Mouse (Mus musculus): ENCODE data around the gene Clip3.
A peak's percentile ranks its signal among the peaks of the same experiment; 100 is the strongest.

The Clip3 gene

DNA sequence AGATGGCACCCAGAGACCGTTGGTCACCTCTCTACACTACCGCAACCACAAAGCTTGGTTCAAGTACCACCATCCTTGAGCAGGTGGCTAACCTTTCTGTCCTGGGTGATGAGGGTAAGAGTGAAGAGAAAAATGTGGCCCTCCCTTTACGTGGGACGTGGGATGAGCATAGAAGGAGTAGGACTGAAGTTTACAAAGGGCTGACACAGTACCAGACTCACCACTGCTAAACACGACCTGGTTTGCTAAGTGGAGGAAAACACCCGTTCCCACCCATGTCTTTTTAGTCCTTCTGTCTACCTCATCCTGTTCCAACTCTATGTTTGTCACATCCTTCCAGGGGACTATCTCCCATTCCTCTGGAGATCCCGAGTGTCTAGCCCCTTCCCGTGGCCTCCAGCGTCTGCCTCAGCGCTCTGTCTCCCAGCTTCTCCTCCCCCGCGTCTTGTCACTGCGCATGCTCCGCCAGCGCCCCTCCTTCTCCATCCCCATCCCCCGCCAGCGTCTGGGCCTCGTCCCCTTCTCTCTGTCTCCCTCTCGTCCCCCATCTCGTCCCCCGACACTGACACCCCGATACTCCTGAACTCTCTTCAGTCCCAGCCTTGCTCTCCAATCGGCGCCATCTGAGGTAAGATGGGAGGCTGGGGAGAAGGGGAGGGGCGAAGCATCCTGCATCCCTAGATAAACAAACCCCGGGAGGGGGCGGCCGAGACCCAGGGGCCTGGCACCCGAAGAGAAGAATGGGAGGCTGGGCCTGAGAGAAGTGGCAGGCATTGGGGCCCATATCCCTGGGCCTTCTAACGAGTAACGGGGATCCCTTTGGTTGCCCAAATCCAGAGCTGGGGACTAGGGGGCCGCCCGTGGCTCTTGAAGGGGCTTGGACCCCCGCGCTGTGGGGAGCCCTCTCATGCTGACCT is at the start of gene Clip3:
Clip3 (plus strand) TSS at position 514 of the 917 bp plus-strand sequence.
- peak; percentile 81 for DNase-seq (ENCODE audit: low spot score)

DNA sequence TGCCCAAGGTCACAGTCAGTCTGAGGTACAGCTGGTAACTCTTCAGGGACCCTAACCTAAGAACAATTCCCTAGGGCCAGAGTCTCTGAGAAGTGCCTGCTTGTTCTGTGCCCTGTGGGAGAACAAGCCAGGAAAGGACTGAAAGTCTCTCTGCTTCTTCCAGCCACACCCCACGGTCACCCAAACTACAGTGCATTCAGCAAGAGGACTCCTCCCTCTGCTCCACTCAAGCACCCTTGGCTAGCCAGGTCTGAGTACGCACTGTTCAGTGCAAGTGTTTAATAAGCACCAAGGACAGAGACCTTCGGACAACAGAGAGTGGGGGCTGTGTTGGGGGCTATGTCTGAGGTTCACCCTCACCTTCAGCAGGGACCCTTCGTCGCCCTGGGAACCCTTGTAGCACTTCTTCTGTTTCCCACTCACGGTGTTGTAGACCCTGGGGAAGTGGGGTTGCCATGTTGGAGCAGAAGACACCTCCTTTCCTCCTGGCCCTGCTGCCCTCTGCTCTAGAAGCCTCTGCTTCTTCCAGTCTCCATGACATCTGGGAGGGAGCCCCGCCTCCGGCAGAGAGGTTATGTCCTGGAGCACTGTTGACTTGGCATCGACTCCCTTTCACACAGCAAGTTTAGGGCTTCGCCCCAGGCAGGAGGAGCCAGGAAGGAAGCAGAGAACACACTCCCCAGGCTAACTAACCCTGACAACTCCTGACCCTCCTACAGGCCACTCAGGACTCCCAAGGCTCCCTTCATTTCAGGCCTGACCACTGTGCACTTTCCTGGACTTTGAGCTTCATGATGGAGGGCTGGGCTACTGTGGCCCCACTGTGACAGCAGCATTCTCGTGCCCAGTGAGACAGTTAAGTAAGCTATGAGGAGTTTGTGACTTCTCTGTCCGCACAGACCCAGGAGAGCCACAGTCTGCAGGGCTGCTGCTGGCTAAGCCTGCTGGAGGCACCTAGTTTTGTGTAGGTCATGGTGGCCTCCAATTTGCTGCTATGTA is 39.3 kb upstream of the Clip3 start:
- no peak for DNase-seq (ENCODE audit: low spot score)

DNA sequence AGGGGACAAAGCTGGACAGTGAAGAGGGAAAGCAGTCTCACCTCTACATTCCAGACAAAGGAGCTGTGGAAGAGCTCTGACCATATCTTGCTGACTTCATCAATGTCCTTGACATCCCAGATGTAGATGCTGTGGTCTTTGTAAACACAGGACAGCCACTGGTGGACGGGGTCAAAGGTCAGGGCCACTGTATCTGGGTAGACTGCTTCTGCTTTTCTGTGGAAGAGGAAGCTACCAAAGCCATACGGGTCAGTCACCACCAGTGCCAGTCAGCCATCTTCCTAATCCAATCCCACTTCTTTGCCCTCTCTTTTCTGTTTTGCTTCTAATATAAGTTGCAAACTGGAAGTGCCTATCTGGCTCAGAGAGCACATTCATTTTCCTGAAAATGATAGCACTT is 26.5 kb upstream of the Clip3 start:
- DNase-seq (ENCODE audit: low spot score): no peak

GRCm38 (mm10) chr7:30265531-30265930 is 26.0 kb upstream of the Clip3 start:
- no peak for DNase-seq (ENCODE audit: low spot score)

- DNase-seq (ENCODE audit: low spot score): no peak
These were observed 25.6 kb upstream of the Clip3 start for GRCm38 (mm10) chr7:30265935-30266334.

GRCm38 (mm10) chr7:30266780-30267179 is 24.7 kb upstream of the Clip3 start:
- DNase-seq (ENCODE audit: low spot score): no peak

GRCm38 (mm10) chr7:30269641-30270040 is 21.9 kb upstream of the Clip3 start:
- DNase-seq (ENCODE audit: low spot score): no peak

DNA sequence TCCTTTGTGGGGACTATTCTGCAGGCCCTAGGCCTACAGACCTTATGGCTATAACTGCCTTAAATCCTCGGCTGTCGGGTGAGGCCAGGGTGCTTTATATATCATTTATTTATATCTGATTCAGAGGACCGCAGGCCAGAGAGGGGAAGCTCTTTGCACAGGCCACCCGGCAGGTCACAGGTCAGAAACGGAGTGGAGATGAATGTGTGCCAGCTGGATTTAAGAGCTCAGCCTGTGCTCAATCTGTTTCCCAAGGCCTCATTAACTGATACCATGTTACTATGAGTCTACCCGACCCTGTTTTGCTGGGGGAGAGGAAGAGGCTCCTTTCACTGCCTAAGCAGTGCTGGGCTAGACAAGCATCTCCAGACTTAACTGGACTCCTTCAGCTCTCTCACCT is 17.1 kb upstream of the Clip3 start:
- DNase-seq (ENCODE audit: low spot score): no peak

DNA sequence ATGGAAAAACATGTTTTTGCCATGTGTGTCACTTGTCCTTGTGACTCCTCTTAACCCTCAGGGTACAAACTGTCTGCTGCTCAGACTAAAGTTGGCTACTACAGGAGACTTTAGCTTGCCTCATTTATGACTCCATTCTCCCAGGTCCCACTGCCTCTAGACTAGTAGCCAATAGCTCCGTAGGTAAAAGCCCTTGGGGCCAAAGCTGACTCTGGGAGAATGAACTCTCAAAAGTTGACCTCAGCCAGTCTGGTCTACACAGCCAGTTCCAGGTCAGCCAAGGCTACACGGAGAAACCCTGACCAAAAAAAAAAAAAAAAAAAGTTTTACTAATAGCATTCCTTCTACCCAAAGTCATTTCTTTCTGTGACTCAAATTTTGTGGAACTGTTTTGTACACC is 12.6 kb upstream of the Clip3 start:
- DNase-seq (ENCODE audit: low spot score): no peak

DNA sequence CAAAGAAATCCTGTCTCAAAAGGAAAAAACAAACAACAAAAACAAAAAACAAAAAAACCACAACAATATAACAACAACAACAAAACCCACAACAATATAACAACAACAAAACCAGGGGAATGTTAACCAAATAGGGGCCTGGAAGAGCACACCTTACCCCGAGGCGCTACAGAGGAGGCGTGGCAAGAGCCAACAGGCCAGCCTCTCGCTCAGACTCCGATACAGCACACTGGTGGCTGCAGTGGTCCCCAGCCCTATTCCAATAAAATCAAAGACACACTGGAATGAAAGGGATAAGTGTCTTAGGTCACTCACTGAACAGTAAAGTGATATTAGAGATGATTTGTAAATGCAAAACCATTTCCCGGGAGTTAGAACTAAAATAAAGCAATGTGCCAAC is 12.0 kb upstream of the Clip3 start:
- no peak for DNase-seq (ENCODE audit: low spot score)

DNA sequence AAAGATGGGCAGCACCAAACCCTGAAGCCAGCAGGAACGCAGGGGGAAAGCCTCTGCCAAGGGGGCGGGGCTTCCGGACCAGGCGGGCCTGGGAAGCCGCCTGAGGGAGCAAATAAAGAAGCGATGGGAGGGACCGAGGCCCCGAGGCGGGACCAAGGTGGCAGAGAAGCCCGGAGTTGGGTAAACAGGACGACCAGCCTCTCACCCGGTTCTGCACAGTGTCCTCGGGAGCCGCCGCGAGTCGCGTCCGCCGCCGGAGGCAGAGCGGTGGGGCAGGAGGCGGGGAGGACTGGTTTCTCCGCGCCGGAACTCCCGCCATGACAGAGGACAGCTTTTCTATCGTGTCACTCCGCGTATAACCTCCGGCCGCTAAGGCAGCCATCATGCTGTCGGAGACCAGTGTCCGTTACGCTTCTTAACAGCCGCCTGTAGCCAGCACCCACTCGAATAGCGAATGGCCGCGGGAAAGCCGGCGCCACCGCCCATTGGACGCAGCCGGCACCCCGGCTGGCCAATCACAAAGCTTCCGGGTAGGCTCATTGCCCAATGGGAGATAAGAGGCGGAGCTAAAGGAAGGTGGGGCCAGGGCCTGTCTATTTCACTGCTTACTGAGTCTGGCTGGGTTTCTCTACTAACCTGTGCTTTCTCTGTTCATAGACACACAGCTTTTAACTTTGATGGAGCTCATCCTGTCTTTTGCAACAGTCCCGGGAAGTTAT is 11.4 kb upstream of the Clip3 start, which contains the start of the genes Thap8 and Wdr62:
Thap8 (plus strand) TSS at position 144 of the 719 bp plus-strand sequence.
Wdr62 (minus strand) TSS at position 469 of the 719 bp plus-strand sequence.
- DNase-seq (ENCODE audit: low spot score): peak; percentile 82

DNA sequence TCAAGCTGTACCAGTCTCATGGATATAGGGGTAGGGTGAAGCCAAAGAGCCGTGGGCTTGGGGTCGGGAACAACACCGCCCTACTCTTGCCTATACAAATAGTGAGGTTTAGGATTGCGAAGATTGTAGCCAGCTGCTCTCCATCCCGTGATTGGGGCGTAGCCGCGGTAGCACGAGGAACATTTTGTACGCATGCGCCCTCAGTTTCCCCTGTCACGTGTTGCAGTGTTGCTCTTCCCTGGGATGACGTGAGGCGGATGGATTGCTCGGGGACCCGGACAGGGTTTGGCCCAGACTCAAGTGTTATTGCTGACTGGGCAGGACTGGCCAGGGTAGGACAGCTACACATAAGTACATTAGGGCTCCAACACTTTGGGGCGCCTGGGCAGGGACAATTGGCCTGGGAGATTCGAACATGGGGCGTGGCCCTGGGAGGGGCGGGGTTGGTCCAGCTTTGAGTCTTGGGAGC is 10.8 kb upstream of the Clip3 start:
- DNase-seq (ENCODE audit: low spot score): peak; percentile 86

GRCm38 (mm10) chr7:30281522-30281921 is 10.0 kb upstream of the Clip3 start:
- DNase-seq (ENCODE audit: low spot score): no peak

DNA sequence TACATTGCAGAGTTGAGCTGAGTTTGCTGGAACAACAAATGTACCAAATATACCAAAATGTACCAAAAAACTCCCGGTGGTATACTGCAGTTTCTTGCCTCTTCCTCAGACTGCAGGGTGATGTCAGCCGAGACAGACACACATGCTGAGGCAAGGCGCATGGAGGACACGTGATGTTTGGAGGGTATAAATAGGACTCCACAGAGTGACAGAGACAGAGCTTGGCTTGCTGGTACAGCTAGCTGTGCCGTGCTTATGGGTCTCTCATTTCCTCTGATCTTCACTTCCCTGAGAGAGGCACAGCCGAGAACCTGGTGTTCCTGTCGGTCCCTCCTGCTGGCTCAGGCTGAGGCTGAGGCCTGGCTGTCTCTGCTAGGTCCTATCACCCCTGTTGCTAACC is 8.8 kb upstream of the Clip3 start:
- no peak for DNase-seq (ENCODE audit: low spot score)

- DNase-seq (ENCODE audit: low spot score): no peak
These were observed 4.7 kb upstream of the Clip3 start for GRCm38 (mm10) chr7:30286701-30287410.

GRCm38 (mm10) chr7:30288046-30288445 is 3.5 kb upstream of the Clip3 start:
- no peak for DNase-seq (ENCODE audit: low spot score)

GRCm38 (mm10) chr7:30289071-30289713 is 2.3 kb upstream of the Clip3 start:
- DNase-seq (ENCODE audit: low spot score): no peak

DNA sequence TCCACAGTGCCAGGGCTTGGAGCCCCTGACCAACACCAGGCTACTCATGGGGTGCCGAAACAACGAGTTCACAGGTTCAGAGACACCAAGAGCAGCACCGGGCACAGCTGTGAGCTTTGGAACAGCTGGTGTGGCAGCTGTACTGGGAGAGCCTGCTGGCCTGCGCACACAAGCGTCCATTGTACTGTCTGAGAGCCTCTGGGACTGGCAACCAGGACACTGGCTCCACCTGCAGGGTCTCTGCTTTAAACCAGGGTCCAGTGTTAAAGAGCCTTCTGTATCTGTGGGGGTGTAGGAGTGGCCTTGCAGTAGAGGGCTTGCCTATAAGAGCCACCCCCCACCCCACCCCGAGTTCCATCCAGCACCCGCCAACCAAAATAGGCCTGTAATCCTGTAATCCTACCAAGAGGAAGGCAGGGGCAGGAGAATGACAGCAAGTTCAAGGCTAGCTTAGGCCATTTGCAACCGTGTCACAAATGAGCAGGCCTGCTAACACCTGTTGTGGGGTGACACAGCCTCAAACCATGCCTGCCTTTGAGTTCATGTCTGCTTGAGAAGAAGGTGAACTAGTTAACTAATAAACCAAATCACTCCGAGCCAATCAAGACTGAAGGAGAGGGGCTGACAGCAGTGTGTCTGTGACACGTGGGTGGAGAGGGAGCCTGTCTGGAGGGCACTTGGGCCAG is 1.7 kb upstream of the Clip3 start:
- DNase-seq (ENCODE audit: low spot score): no peak

- no peak for DNase-seq (ENCODE audit: low spot score)
These were observed 2.3 kb downstream of the Clip3 start for GRCm38 (mm10) chr7:30293795-30294194.

DNA sequence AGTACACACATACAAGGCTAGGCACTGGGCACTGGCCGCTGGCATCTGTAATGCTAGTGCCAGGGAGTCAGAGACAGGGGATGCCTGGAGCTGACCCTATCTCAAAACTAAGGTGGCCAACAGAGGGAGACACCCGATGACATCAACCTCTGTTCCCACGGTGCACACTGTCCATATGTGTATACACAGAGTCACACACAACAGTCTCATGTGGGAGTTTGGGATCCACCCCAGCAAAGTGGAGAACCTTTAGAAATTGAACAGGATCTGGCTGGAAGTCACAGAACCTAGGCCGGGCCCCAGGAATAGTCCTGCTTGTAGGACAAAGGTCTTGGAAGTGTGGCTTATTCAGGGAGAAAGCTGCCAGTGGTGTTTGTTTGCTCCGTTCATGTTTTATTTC is 2.8 kb downstream of the Clip3 start:
- no peak for DNase-seq (ENCODE audit: low spot score)

All from layer of hippocampus, adult 9-10 months (tissue).